Mouse (Mus musculus) ES-E14 (cell line): ENCODE measurements around the gene Pogz. TPM values are rescaled to one million over a fixed set of nuclear protein-coding genes. Genes with fewer than 3 reads are reported as not detected.
"Not testable (repeated sequence)": the region's sequence is repeated elsewhere in the genome, so short reads cannot be mapped to it uniquely, and the experiment has no call there.

Source experiments
- DNase-seq: peaks from one replicate; pipeline ENCODE4 v3.0.0-alpha.2; 2013; ENCODE audit warnings: low read depth, low spot score
- H3K27ac ChIP-seq: 2 replicates; pipeline ENCODE4 v1.5.1; 2012; ENCODE audit warnings: low read depth, mild to moderate bottlenecking, low read length, moderate library complexity, mixed read lengths; ENCODE audit not compliant: poor library complexity, insufficient read depth, severe bottlenecking
- H3K36me3 ChIP-seq: 2 replicates; pipeline ENCODE4 v1.6.1; 2012; ENCODE audit warnings: mild to moderate bottlenecking, low read length, moderate library complexity, mixed read lengths; ENCODE audit not compliant: control insufficient read depth, poor library complexity, insufficient read depth, severe bottlenecking
- H3K4me1 ChIP-seq, 2 experiments: fragments of 150-350 bp in 1 of 2; sonication (generic) in 1 of 2; 2 replicates each; pipeline ENCODE4 v1.6.1; 2012; ENCODE audit warnings: low read length in 2 of 2, mild to moderate bottlenecking in 1 of 2, mixed read lengths in 1 of 2; ENCODE audit not compliant: control insufficient read depth in 2 of 2, insufficient read depth in 2 of 2, poor library complexity in 1 of 2
- H3K4me3 ChIP-seq, 2 experiments: fragments of 150-350 bp in 1 of 2; sonication (generic) in 1 of 2; 2 replicates each; pipeline ENCODE4 v1.5.1; 2012; ENCODE audit warnings: low read length in 2 of 2, low read depth in 1 of 2, mild to moderate bottlenecking in 1 of 2, mixed read lengths in 1 of 2; ENCODE audit not compliant: insufficient read depth in 1 of 2, poor library complexity in 1 of 2, severe bottlenecking in 1 of 2
- H3K9ac ChIP-seq: 2 replicates; pipeline ENCODE4 v1.6.1; 2012; ENCODE audit warnings: low read depth, mild to moderate bottlenecking, low read length, mixed read lengths; ENCODE audit not compliant: poor library complexity, insufficient read depth, severe bottlenecking
- H3K9me3 ChIP-seq: fragments of 150-350 bp; sonication (generic); 2 replicates; pipeline ENCODE4 v1.6.1; 2012; ENCODE audit warnings: low read depth, mild to moderate bottlenecking, low read length; ENCODE audit not compliant: control insufficient read depth, insufficient read depth
- CHD2 ChIP-seq: IDR thresholded peaks from 2 replicates; pipeline ENCODE4 v1.6.1; 2014; ENCODE audit warnings: mild to moderate bottlenecking, low read depth, low read length, inconsistent platforms
- HCFC1 ChIP-seq: IDR thresholded peaks from 2 replicates; pipeline ENCODE4 v1.6.1; 2012; ENCODE audit warnings: low read length, inconsistent platforms, borderline replicate concordance; ENCODE audit not compliant: insufficient read depth
- MAFK ChIP-seq: IDR thresholded peaks from 2 replicates; pipeline ENCODE4 v1.6.1; 2014; ENCODE audit warnings: mild to moderate bottlenecking, low read depth, low read length, inconsistent platforms; ENCODE audit not compliant: insufficient read depth
- ZC3H11A ChIP-seq: IDR thresholded peaks from 2 replicates; pipeline ENCODE4 v1.6.1; 2012; ENCODE audit warnings: low read depth, mild to moderate bottlenecking, inconsistent platforms, low read length, borderline replicate concordance
- ZNF384 ChIP-seq: IDR thresholded peaks from 2 replicates; pipeline ENCODE4 v1.6.1; 2012; ENCODE audit warnings: low read depth, low read length, inconsistent platforms
- in situ Hi-C, 2 experiments: fragments of 600-800 bp; cut with MboI; formaldehyde crosslinking; loops; one replicate each; pipeline ENCODE4 v1.15.1; 2025; ENCODE audit warnings: low sequenced_read_pairs in 2 of 2, inconsistent platforms in 1 of 2; ENCODE audit not compliant: unreplicated experiment in 2 of 2
- total RNA-seq: library from RNA; depleted of rRNA; stranded (reverse); fragments of 300-350 nt; gene quantifications from 2 replicates; pipeline ENCODE4 v1.2.3, GENCODE M21; 2012

The Pogz gene
- total RNA-seq, 1 experiment: 27.1 TPM

GRCm38 (mm10) chr3:94886316-94887224 lies 49.2 kb downstream of the Pogz start, which contains the start of gene Psmb4:
Gene Psmb4, minus strand, starts transcription at chr3:94886961.
- H3K27ac ChIP-seq: peak within 1 kb of the TSS; percentile 74; the same call in 1 of the 2 replicates
- in situ Hi-C loops: no loop called here
- H3K9me3 ChIP-seq: no peaks in the 10 kb centered on the region
- peak within 1 kb of the TSS; percentile 93 for H3K9ac ChIP-seq
- TF ChIP-seq CHD2 (no peak), HCFC1 (peak; percentile 38; the same call in 1 of the 2 replicates)
- H3K4me1 ChIP-seq: peaks cover 0 to 14% of the 10 kb centered on the region in 2 experiments; a peak in 2 of 4 replicates
- peaks cover 22% of the 10 kb centered on the region for H3K36me3 ChIP-seq
- peak within 1 kb of the TSS; percentile 91 to 100 for H3K4me3 ChIP-seq
- DNase-seq: peak; percentile 81

GRCm38 (mm10) chr3:94888595-94888994 lies 51.2 kb downstream of the Pogz start:
- in situ Hi-C loops: no loop called here
- H3K4me3 ChIP-seq: no peak overlapping the region
- H3K27ac ChIP-seq: no peak overlapping the region
- no peak overlapping the region for H3K9ac ChIP-seq
- H3K36me3 ChIP-seq: peaks cover 17% of the 10 kb centered on the region
- H3K4me1 ChIP-seq: peaks cover 0 to 13% of the 10 kb centered on the region in 2 experiments; a peak in 2 of 4 replicates
- DNase-seq: peak; percentile 51
- no peaks in the 10 kb centered on the region for H3K9me3 ChIP-seq
- TF ChIP-seq CHD2 (no peak), ZC3H11A (no peak), MAFK (peak; percentile 57; the same call in 1 of the 2 replicates)

DNA sequence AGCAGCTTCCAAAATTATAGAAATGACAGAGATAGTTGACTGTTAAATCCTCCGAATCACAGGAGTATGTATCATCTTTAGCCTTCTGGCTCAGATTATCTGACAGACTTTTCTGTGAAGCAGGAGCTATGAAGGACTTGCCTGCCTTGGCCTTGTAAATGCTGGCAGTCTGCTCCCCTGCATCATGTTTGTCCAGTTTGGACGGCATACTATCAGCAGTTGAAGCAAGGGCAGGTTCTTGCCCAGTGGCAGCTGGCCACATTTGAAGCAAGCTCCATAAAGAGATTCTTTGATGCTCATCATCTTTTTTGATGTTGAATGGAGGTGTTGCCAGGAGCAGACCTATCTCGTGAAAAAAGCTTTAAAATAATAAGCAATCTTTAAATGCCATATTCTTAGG lies 56.7 kb downstream of the Pogz start:
- no peak for DNase-seq
- no peak for TF ChIP-seq HCFC1
- no peak for TF ChIP-seq MAFK
- no peak for TF ChIP-seq ZC3H11A
- TF ChIP-seq ZNF384: no peak
- TF ChIP-seq CHD2: no peak
- Histone ChIP-seq H3K27ac (no peak overlapping the region), H3K36me3 (no peaks in the 10 kb centered on the region), H3K4me3 (no peak overlapping the region), H3K4me1 (no peaks in the 10 kb centered on the region), H3K9ac (no peak overlapping the region), H3K9me3 (no peaks in the 10 kb centered on the region)
- in situ Hi-C loops: no loop called here

DNA sequence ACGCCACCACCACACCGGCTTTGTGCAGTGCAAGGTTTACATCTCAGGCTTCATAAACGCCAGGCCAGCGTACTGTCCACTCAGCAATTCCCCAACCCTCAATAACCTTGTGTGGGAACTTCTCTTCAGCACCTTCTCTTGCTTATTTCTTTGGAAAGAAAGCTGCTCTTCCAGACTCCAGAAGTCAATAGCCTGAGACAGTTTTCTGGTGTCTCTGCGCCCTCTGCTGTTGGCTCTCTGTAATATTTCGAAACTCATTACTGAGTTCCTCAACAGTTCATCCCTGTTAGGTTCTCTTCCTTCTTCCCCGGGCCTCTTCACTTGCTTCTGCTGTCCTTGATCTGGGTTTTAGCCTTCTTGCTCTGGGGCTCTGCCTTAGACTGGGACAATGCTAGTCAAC lies 65.4 kb downstream of the Pogz start:
- Histone ChIP-seq H3K9ac (no peak overlapping the region), H3K9me3 (no peaks in the 10 kb centered on the region), H3K4me3 (no peak overlapping the region), H3K27ac (no peak overlapping the region), H3K4me1 (no peaks in the 10 kb centered on the region), H3K36me3 (no peaks in the 10 kb centered on the region)
- peak; percentile 60; the same call in 1 of the 2 replicates for TF ChIP-seq ZC3H11A
- TF ChIP-seq CHD2: no peak
- in situ Hi-C loops: no loop called here
- DNase-seq: no peak

GRCm38 (mm10) chr3:94904759-94905158 lies 67.4 kb downstream of the Pogz start:
- H3K9me3 ChIP-seq, DNase-seq, in situ Hi-C loops: not testable (repeated sequence)

More at GRCm38 (mm10) chr3:94904759-94905158, 67.4 kb downstream of the Pogz start:
- H3K4me1 ChIP-seq, H3K27ac ChIP-seq, H3K36me3 ChIP-seq, H3K4me3 ChIP-seq, H3K9ac ChIP-seq: not testable (repeated sequence)
